Mouse (Mus musculus) skeletal muscle tissue, adult 2 months (tissue): Measurements from ENCODE around the gene Fam204a.
A peak's percentile ranks its signal among the peaks of the same experiment; 100 is the strongest.

ENCODE experiments used
- DNase-seq: peaks from one replicate; pipeline ENCODE4 v3.0.0-alpha.2; 2012; ENCODE audit warnings: low read depth, low spot score

Gene Fam204a

GRCm38 (mm10) chr19:60225899-60226844, at the start of gene Fam204a:
Gene Fam204a (minus strand): TSS chr19:60226701.
- peak; percentile 89 for DNase-seq

- DNase-seq, result no peak
Measured at GRCm38 (mm10) chr19:60265789-60266188, 39.3 kb upstream of the Fam204a start.

DNA sequence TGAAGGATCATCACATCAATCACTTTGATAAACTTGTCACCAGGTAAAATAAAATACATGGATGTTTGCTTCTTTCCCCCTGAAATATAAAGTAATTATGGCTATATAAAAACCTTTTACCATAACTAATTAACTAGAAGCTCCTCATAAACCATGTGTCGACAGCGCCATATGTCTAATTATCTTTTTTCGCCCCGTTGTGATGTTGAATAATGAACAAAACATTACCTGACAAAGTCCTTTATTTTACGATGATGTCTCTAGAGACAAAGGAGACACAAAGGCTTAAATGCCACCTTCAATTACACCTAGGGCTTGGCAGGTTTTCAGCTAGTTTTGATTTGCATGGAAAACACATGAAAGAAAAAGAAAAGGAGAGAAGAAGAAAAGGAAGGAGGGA, 34.2 kb upstream of the Fam204a start:
- DNase-seq, result no peak

GRCm38 (mm10) chr19:60252021-60252420, 25.5 kb upstream of the Fam204a start:
- DNase-seq, result no peak

- no peak for DNase-seq
Measured at GRCm38 (mm10) chr19:60251197-60251596, 24.7 kb upstream of the Fam204a start.

GRCm38 (mm10) chr19:60245250-60245649, 18.7 kb upstream of the Fam204a start:
- DNase-seq, result no peak

GRCm38 (mm10) chr19:60242620-60243019, 16.1 kb upstream of the Fam204a start:
- no peak for DNase-seq

- DNase-seq, result no peak
Measured at GRCm38 (mm10) chr19:60241916-60242602, 15.6 kb upstream of the Fam204a start.

- DNase-seq, result no peak
Measured at GRCm38 (mm10) chr19:60231542-60231941, 5.0 kb upstream of the Fam204a start.

DNA sequence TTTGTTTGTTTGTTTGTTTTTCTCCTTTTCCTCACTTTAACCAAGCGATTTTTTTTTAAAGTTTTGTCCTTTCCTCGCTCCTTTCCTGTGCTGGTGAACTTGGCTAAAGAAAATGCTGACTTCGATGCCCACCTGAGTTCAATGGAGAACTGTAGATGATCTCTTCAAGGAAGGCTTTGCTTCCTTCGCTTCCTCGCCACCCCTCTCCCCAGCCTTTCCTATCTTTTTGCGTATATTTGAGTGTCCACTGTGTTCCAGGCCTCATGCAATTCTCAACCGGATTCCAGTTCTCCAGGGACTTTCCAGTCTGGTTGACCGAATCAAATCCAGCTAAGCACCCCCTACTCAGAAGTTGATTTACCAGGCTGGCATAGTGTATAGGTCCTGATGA, 339 bp upstream of the Fam204a start:
- no peak for DNase-seq

DNA sequence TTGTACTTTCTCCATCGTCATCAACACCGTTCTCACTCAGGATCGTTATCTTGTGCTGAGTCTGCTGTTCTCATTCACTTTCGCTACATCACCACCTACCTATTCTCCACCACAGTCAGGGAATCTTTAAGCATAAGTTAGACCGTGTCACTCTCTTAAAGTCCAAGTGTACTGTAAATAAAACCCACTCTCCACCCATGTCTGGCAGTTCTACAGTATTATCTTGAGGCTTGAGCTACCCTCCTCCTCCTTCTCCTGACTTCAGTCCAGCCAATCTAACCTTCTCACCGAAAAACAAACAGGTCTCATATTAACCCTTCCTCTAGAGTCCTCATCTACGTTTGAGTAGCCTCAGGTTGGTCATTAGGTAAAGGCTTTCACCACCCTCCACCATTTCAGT, 7.1 kb downstream of the Fam204a start:
- DNase-seq, result no peak

GRCm38 (mm10) chr19:60217985-60218384, 8.5 kb downstream of the Fam204a start:
- DNase-seq, result no peak

GRCm38 (mm10) chr19:60208173-60208572, 18.3 kb downstream of the Fam204a start:
- no peak for DNase-seq

DNA sequence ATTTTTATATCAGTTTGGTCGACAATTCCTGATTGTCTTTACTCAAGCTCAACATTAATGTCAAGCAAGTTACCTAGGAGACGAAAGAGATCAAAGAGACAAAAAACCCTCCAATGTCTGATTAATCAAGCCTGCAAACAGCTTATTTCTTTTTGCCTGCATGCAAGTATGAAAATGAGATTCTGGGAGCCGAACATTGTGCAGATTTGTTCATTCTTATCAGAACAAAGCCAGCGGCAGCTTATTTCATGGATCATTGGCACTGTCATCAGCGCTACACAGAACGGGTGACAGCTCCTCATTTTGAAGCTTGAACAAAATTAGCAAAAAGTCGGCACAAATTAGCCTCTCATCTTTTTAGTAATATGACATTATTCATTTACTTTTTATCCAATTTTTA, 22.3 kb downstream of the Fam204a start:
- DNase-seq, result no peak

DNA sequence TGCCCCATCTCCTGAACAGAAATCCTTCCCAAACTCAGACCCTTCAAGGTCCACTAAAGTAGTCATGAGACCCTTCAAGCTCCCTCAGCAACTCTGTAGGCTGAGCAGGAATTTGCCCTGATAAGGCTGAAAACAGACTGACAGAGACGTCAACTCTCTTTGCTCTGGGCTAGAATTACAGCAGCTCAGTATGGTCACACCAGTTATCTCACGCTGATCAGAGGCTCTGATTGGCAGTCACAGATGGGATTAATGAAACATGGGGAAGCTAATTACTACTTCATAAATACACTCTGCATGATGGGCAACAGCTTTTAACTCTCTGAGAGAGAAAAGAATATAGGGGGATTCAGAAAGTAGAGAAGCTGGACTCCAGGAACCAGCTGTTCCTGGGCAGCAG, 26.2 kb downstream of the Fam204a start:
- DNase-seq, result no peak

DNA sequence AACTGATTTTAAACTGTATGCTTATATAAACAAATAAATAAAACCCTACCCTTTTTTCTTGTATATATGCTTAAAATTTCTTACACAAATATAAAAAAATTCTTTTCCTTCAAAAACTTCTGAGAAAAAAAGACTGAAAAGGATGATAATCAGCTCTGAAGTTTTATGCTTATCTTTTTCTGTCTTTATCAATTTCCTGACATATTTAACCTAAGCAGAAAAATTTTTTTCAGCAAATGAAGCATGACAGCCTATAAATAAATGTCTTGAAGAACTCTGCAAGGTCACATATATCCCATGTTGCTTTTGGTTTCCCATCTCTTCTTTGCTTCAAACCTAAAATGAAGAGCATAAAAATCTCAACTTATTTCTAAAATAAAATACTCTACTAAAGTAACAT, 27.3 kb downstream of the Fam204a start:
- DNase-seq, result no peak

GRCm38 (mm10) chr19:60192790-60193189, 33.7 kb downstream of the Fam204a start:
- DNase-seq, result no peak

DNA sequence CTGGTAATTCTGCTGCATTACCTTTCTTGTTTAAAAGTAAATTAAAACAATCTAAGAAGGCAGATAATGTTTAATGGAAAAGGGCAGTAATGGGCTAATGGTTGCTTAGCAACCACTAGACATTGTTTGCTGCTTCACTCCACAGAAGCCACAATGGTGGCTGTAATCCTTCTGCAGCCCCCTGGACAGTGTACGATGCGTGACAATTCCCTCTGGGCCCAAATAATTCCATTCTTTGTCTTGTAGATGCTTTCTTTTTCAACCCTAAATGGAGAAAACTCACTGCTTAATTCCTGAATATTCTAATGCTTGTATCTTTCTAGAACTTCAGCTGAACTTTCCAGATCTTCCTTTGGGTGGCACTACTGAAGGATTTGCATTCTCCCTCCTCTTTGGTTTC, 37.3 kb downstream of the Fam204a start:
- DNase-seq, result no peak

DNA sequence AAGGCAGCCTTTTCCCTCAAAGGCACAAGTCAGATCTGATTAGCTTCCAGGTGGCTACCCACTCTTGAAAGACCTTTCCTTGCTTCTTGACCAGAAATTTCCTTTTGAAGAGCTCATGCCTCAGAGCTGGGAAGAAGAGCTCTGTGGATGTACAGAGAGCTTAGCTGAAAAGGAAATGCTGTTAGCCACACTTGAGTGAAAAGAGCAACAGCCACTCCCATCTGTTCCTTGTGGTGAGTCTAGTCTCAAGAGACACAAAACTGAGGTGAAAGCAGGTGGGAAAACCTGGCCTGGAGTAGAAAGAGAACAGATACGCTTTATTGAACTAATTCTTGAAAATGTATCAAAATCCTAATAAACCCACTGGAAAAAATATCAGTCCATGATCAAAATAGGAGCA, 43.6 kb downstream of the Fam204a start:
- no peak for DNase-seq

DNA sequence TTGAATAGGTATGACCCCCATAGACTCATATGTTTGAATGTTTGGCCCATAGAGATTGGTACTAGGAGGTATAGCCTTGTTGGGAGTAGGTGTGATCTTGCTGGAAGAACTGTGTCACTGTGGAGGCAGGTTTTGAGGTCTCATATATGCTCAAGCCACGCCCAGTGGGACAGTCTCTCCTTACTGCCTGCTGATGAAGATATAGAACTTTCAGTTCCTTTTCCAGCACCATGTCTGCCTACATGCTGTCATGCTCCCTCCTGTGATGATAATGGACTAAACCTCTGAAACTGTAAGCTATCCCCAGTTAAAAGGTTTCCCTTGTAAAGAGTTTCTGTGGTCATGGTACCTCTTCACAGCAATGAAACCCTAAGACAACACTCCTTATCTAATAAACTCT, 44.3 kb downstream of the Fam204a start:
- DNase-seq, result no peak

- no peak for DNase-seq
Measured at GRCm38 (mm10) chr19:60178771-60179563, 47.5 kb downstream of the Fam204a start.

GRCm38 (mm10) chr19:60165417-60165816, 61.1 kb downstream of the Fam204a start:
- no peak for DNase-seq
